Mouse (Mus musculus) ES-CJ7 (cell line): ENCODE measurements around the gene Adamtsl3.

Experiments
- DNase-seq: peaks from one replicate; pipeline ENCODE4 v3.0.0; 2011; ENCODE audit warnings: low read depth, low spot score

Adamtsl3 gene

GRCm38 (mm10) chr7:82647183-82647582 is 311.7 kb downstream of the Adamtsl3 start:
- DNase-seq: no peak

GRCm38 (mm10) chr7:82647909-82648308 is 312.4 kb downstream of the Adamtsl3 start:
- no peak for DNase-seq

- peak; percentile 93 for DNase-seq
These were observed 313.0 kb downstream of the Adamtsl3 start, which contains the start of the genes Saxo2 and Efl1 for GRCm38 (mm10) chr7:82648353-82649080. Gene Saxo2 (minus strand): TSS chr7:82648528. Gene Efl1 (plus strand): TSS chr7:82648614.

GRCm38 (mm10) chr7:82649081-82649445 is 313.6 kb downstream of the Adamtsl3 start:
- DNase-seq: no peak
